Mouse (Mus musculus) regulatory T cell (primary cell): ENCODE measurements around the gene Ace3.

Experiments used
- in situ Hi-C: fragments of 300-600 bp; cut with MboI, MseI; formaldehyde crosslinking; loops from one replicate; pipeline ENCODE4 v1.15.1; 2025; ENCODE audit warnings: high pct_unique_total_duplicates

The Ace3 gene

DNA sequence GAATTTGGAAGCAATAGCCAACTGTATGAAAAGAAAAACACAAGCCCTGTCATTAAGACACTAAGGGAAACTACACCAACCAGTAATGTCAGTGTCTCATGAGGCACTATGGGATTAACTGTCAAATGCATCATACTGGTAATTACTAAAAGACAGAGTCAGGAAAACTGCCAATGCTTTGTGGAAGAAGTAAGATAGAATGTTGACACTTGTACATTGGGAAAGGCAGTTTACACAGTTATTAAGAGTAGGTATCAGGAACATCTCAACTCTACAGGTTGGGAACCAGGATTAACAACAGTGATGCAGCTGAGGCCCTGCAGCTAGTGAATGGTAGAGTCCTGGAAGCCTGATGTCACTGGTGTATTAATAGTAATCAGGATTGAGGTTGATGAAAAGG, 49.9 kb downstream of the Ace3 start:
- in situ Hi-C loops: no loop called here

DNA sequence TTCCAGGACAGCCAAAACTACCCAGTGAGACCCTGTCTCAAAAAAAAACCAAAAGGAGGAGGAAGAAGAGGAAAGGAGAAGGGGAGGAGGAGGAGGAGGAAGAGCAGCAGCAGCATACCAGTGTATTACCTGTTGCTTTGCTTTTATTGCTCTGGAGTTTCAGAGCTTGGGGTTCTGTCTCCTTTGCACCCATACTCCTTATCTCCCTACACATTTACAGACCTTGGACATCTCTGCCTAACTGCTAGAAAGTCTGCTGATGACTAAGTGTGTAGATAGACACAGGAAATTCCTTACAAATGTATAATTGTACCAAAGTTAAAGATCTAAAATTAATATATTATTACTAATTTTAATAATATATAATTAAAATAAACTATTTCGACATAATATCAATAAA, 50.8 kb downstream of the Ace3 start:
- in situ Hi-C loops: no loop called here

DNA sequence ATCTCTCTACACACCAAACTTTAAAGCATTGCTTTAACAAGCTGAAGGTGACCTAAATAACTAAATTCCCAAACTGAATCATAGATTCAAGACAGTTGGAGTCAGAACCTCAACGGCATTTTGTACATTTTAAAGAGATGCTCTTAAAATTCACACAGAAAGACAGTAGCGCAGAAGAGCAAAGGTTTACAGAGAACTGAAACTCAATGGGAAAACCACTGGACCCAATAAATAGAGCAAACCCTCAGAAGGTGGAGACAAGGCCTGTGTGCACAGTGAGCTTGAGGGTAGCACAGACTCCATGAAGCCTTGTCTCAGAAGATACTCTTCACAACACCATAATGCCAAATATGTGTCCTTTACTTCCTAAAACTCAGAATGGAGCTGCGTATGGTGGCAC, 51.3 kb downstream of the Ace3 start:
- in situ Hi-C loops: no loop called here

DNA sequence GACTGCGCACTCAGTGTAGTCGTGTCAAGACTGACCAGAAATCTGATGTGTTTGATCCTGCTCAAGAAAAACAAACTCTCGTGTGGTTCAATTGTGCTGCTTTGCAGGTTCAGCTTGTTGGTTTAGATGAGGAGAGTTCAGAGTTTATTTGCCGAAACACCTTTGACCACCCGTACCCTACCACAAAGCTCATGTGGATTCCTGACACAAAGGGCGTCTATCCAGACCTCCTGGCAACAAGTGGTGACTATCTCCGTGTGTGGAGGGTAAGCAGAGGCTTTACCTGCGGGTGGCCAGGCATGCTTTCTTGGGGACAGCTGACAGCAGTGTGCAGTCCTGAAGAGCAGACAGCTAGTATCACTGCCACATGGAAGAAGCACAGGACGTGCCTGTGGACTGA, 52.1 kb downstream of the Ace3 start:
- in situ Hi-C loops: no loop called here

DNA sequence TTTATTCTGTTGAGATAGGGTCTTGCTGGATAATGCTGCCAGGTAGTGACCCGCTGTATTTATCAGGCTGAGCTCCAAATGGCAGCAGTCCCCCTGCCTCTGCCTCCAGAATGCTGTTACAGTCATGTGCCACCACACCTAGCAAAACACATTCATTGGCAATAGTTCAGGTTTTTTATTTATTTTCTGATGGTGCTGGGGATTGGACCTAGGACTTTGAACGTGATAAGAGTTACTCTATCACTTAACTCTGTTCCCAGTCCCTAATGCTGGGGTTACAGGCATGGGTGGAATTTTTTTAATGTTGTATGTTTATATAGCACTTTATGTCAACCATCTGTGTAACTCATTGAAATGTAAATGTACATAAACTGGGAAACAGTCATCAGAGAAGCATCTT, 59.4 kb downstream of the Ace3 start:
- in situ Hi-C loops: loop anchor here (5.0 kb wide), 1 partner anchor 93 kb away; no protein-coding TSS in a partner anchor

DNA sequence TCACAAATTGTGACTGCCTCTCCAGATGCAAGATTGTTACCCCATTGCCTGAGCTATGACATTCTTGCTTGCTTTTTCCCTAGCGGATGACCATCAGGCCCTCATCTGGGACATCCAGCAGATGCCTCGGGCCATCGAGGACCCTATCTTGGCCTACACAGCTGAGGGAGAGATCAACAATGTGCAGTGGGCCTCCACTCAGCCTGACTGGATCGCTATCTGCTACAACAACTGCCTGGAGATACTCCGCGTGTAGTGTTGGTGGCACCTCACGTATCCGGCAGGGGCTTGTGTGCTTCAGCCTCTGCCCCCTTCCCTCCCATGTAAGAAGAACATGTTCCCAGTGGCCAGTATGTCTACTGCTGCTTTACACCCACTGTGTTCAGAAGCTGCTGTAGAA, 60.1 kb downstream of the Ace3 start:
- in situ Hi-C loops: loop anchor here (5.0 kb wide), 1 partner anchor 93 kb away; no protein-coding TSS in a partner anchor
